Mouse (Mus musculus): ENCODE measurements around the gene Olfr473. TPM values are rescaled to one million over a fixed set of nuclear protein-coding genes. Genes with fewer than 3 reads are reported as not detected.
"Not testable (repeated sequence)": the region's sequence is repeated elsewhere in the genome, so short reads cannot be mapped to it uniquely, and the experiment has no call there.

Gene Olfr473
- polyA plus RNA-seq (2015; fragmentation: Nextera tagmentation; extraction: Ambion mirVana) = not detected in 2 replicates

- H3K9ac ChIP-seq (replicated peaks; ENCODE audit: low read depth) = no peak within 1 kb of the TSS
- ATAC-seq (no peak), DNase-seq (ENCODE audit: low spot score) (no peak)
- no peak within 1 kb of the TSS for H3K4me2 ChIP-seq (replicated peaks; ENCODE audit: low read depth, low read length)
- no peak within 1 kb of the TSS for H3K4me3 ChIP-seq (ENCODE audit: low read depth, low read length)
- H3K27ac ChIP-seq (ENCODE audit: low read length) = no peak within 1 kb of the TSS
- H3K9me3 ChIP-seq (ENCODE audit: low read length) = no peaks in the 10 kb centered on the region
- no peaks in the 10 kb centered on the region for H3K4me1 ChIP-seq (ENCODE audit: insufficient read depth, low read depth, low read length)
- no peaks in the 10 kb centered on the region for H3K27me3 ChIP-seq (replicated peaks; ENCODE audit: insufficient read depth, low read length)
- no peaks in the 10 kb centered on the region for H3K36me3 ChIP-seq (ENCODE audit: insufficient read depth, low read length)
- WGBS = 85% methylated on average over 1 of the region's 1 CpGs
- TF ChIP-seq CTCF (IDR thresholded peaks at IDR 0.05) (no peak), EP300 (IDR thresholded peaks at IDR 0.05) (no peak)
Measured at GRCm38 (mm10) chr7:107930146-107930545, at the start of gene Olfr473. Olfr473 (plus strand) TSS chr7:107930446.

- H3K4me1 ChIP-seq (ENCODE audit: insufficient read depth, low read depth, low read length) = no peaks in the 10 kb centered on the region
- H3K9me3 ChIP-seq (ENCODE audit: low read length) = no peaks in the 10 kb centered on the region
Measured at GRCm38 (mm10) chr7:107897602-107898001, 32.6 kb upstream of the Olfr473 start, which contains the start of gene Olfr472. Olfr472 (plus strand) TSS chr7:107897902.

GRCm38 (mm10) chr7:107952539-107952938 is 22.3 kb downstream of the Olfr473 start:
- H3K36me3 ChIP-seq (ENCODE audit: insufficient read depth, low read length); H3K4me2 ChIP-seq (replicated peaks; ENCODE audit: low read depth, low read length); H3K27ac ChIP-seq (ENCODE audit: low read length); H3K4me1 ChIP-seq (ENCODE audit: insufficient read depth, low read depth, low read length); DNase-seq (ENCODE audit: low spot score); ATAC-seq; H3K9ac ChIP-seq (replicated peaks; ENCODE audit: low read depth); H3K27me3 ChIP-seq (replicated peaks; ENCODE audit: insufficient read depth, low read length); H3K4me3 ChIP-seq (ENCODE audit: low read depth, low read length); H3K9me3 ChIP-seq (ENCODE audit: low read length): not testable (repeated sequence)
- 93% methylated on average over 12 of the region's 12 CpGs for WGBS

More at GRCm38 (mm10) chr7:107897602-107898001, 32.6 kb upstream of the Olfr473 start, which contains the start of gene Olfr472:
- H3K4me2 ChIP-seq (replicated peaks; ENCODE audit: low read depth, low read length) = no peak within 1 kb of the TSS
- ATAC-seq = no peak
- DNase-seq (ENCODE audit: low spot score) = no peak
- no peak within 1 kb of the TSS for H3K9ac ChIP-seq (replicated peaks; ENCODE audit: low read depth)
- H3K27ac ChIP-seq (ENCODE audit: low read length) = no peak within 1 kb of the TSS
- no peaks in the 10 kb centered on the region for H3K27me3 ChIP-seq (replicated peaks; ENCODE audit: insufficient read depth, low read length)
- no peaks in the 10 kb centered on the region for H3K36me3 ChIP-seq (ENCODE audit: insufficient read depth, low read length)
- TF ChIP-seq CTCF (IDR thresholded peaks at IDR 0.05) (no peak), EP300 (IDR thresholded peaks at IDR 0.05) (no peak)
- H3K4me3 ChIP-seq (ENCODE audit: low read depth, low read length) = no peak within 1 kb of the TSS

- ATAC-seq (no peak), DNase-seq (ENCODE audit: low spot score) (no peak)
- H3K4me3 ChIP-seq (ENCODE audit: low read depth, low read length) = no peak within 1 kb of the TSS
- no peaks in the 10 kb centered on the region for H3K9me3 ChIP-seq (ENCODE audit: low read length)
- no peaks in the 10 kb centered on the region for H3K4me1 ChIP-seq (ENCODE audit: insufficient read depth, low read depth, low read length)
- no peaks in the 10 kb centered on the region for H3K36me3 ChIP-seq (ENCODE audit: insufficient read depth, low read length)
- H3K4me2 ChIP-seq (replicated peaks; ENCODE audit: low read depth, low read length) = no peak within 1 kb of the TSS
- no peaks in the 10 kb centered on the region for H3K27me3 ChIP-seq (replicated peaks; ENCODE audit: insufficient read depth, low read length)
- TF ChIP-seq EP300 (IDR thresholded peaks at IDR 0.05) (no peak), CTCF (IDR thresholded peaks at IDR 0.05) (no peak)
- H3K9ac ChIP-seq (replicated peaks; ENCODE audit: low read depth) = no peak within 1 kb of the TSS
- H3K27ac ChIP-seq (ENCODE audit: low read length) = no peak within 1 kb of the TSS
- 70% methylated on average over 1 of the region's 1 CpGs for WGBS
Measured at GRCm38 (mm10) chr7:107954343-107954742, 24.1 kb downstream of the Olfr473 start, which contains the start of gene Olfr474. Olfr474 (plus strand) TSS chr7:107954643.

GRCm38 (mm10) chr7:107964503-107964902 is 34.3 kb downstream of the Olfr473 start, which contains the start of gene Olfr476:
Olfr476 (plus strand) TSS chr7:107964803.
- H3K4me2 ChIP-seq (replicated peaks; ENCODE audit: low read depth, low read length) = no peak within 1 kb of the TSS

More at GRCm38 (mm10) chr7:107964503-107964902, 34.3 kb downstream of the Olfr473 start, which contains the start of gene Olfr476:
- H3K27ac ChIP-seq (ENCODE audit: low read length) = no peak within 1 kb of the TSS
- no peaks in the 10 kb centered on the region for H3K9me3 ChIP-seq (ENCODE audit: low read length)
- H3K9ac ChIP-seq (replicated peaks; ENCODE audit: low read depth) = no peak within 1 kb of the TSS
- H3K4me3 ChIP-seq (ENCODE audit: low read depth, low read length) = no peak within 1 kb of the TSS
- no peaks in the 10 kb centered on the region for H3K4me1 ChIP-seq (ENCODE audit: insufficient read depth, low read depth, low read length)
- H3K27me3 ChIP-seq (replicated peaks; ENCODE audit: insufficient read depth, low read length) = no peaks in the 10 kb centered on the region
- ATAC-seq (no peak), DNase-seq (ENCODE audit: low spot score) (no peak)
- TF ChIP-seq CTCF (IDR thresholded peaks at IDR 0.05) (no peak), EP300 (IDR thresholded peaks at IDR 0.05) (no peak)
- WGBS = 31% methylated on average over 1 of the region's 1 CpGs
- H3K36me3 ChIP-seq (ENCODE audit: insufficient read depth, low read length) = no peaks in the 10 kb centered on the region

Other genes with a start within 250 kb of the Olfr473 start
- 0.07 and 0.12 TPM in 2 replicates for gene Cyb5r2, start 172.4 kb upstream of the Olfr473 start, polyA plus RNA-seq (2015; fragmentation: Nextera tagmentation; extraction: Ambion mirVana)
- gene Ovch2, start 129.2 kb upstream of the Olfr473 start, polyA plus RNA-seq (2015; fragmentation: Nextera tagmentation; extraction: Ambion mirVana) = not detected in 2 replicates
- gene Olfr467, start 118.2 kb upstream of the Olfr473 start, polyA plus RNA-seq (2015; fragmentation: Nextera tagmentation; extraction: Ambion mirVana) = not detected in 2 replicates
- not detected in 2 replicates for gene Olfr469, start 104.9 kb upstream of the Olfr473 start, polyA plus RNA-seq (2015; fragmentation: Nextera tagmentation; extraction: Ambion mirVana)
- not detected in 2 replicates for gene Olfr470, start 83.0 kb upstream of the Olfr473 start, polyA plus RNA-seq (2015; fragmentation: Nextera tagmentation; extraction: Ambion mirVana)
- gene Olfr472, start 32.5 kb upstream of the Olfr473 start, polyA plus RNA-seq (2015; fragmentation: Nextera tagmentation; extraction: Ambion mirVana) = not detected in 2 replicates
- not detected in 2 replicates for gene Olfr474, start 24.2 kb downstream of the Olfr473 start, polyA plus RNA-seq (2015; fragmentation: Nextera tagmentation; extraction: Ambion mirVana)
- not detected in 2 replicates for gene Olfr476, start 34.4 kb downstream of the Olfr473 start, polyA plus RNA-seq (2015; fragmentation: Nextera tagmentation; extraction: Ambion mirVana)
- gene Olfr477, start 56.2 kb downstream of the Olfr473 start, polyA plus RNA-seq (2015; fragmentation: Nextera tagmentation; extraction: Ambion mirVana) = not detected in 2 replicates
- gene Olfr478, start 103.5 kb downstream of the Olfr473 start, polyA plus RNA-seq (2015; fragmentation: Nextera tagmentation; extraction: Ambion mirVana) = not detected in 2 replicates
- gene Olfr479, start 120.2 kb downstream of the Olfr473 start, polyA plus RNA-seq (2015; fragmentation: Nextera tagmentation; extraction: Ambion mirVana) = not detected in 2 replicates
- not detected in 2 replicates for gene Olfr480, start 136.9 kb downstream of the Olfr473 start, polyA plus RNA-seq (2015; fragmentation: Nextera tagmentation; extraction: Ambion mirVana)
- not detected in 2 replicates for gene Olfr481, start 149.4 kb downstream of the Olfr473 start, polyA plus RNA-seq (2015; fragmentation: Nextera tagmentation; extraction: Ambion mirVana)
- gene Olfr482, start 167.1 kb downstream of the Olfr473 start, polyA plus RNA-seq (2015; fragmentation: Nextera tagmentation; extraction: Ambion mirVana) = 0.08 and 0.16 TPM in 2 replicates
- not detected in 2 replicates for gene Olfr483, start 170.4 kb downstream of the Olfr473 start, polyA plus RNA-seq (2015; fragmentation: Nextera tagmentation; extraction: Ambion mirVana)
- not detected in 2 replicates for gene Olfr484, start 197.0 kb downstream of the Olfr473 start, polyA plus RNA-seq (2015; fragmentation: Nextera tagmentation; extraction: Ambion mirVana)
- gene Olfr485, start 229.4 kb downstream of the Olfr473 start, polyA plus RNA-seq (2015; fragmentation: Nextera tagmentation; extraction: Ambion mirVana) = not detected in 2 replicates
- not detected in 2 replicates for gene Olfr486, start 242.3 kb downstream of the Olfr473 start, polyA plus RNA-seq (2015; fragmentation: Nextera tagmentation; extraction: Ambion mirVana)

Measured in lung, postnatal 0 days (tissue).